Mouse (Mus musculus) limb, embryonic 14.5 days (tissue): ENCODE measurements around the gene Zfp239. TPM values are rescaled to one million over a fixed set of nuclear protein-coding genes. Genes with fewer than 3 reads are reported as not detected.

Experiments used
- ATAC-seq: fragments of 200-750 bp; cut with Nextera tagmentation; 2 replicates; pipeline ENCODE4 v1.8.0; 2017; ENCODE audit warnings: low read depth, moderate number of reproducible peaks, moderate TSS enrichment; ENCODE audit not compliant: low FRiP score
- DNase-seq: peaks from one replicate; pipeline ENCODE4 v3.0.0-alpha.2; 2015; ENCODE audit warnings: low spot score
- H3K27ac ChIP-seq: fragments of 300-500 bp; sonication (generic); replicated peaks from 2 replicates; pipeline ENCODE4 v1.5.1; 2014; ENCODE audit warnings: low read depth, mild to moderate bottlenecking, low read length, moderate library complexity, mixed read lengths
- H3K27me3 ChIP-seq: fragments of 300-500 bp; sonication (generic); 2 replicates; pipeline ENCODE4 v1.6.1; 2014; ENCODE audit warnings: low read length, mixed read lengths; ENCODE audit not compliant: control insufficient read depth, insufficient read depth
- H3K36me3 ChIP-seq: fragments of 300-500 bp; sonication (generic); 2 replicates; pipeline ENCODE4 v1.6.1; 2014; ENCODE audit warnings: mild to moderate bottlenecking, low read length, moderate library complexity, mixed read lengths; ENCODE audit not compliant: control insufficient read depth, insufficient read depth
- H3K4me1 ChIP-seq: fragments of 300-500 bp; sonication (generic); 2 replicates; pipeline ENCODE4 v1.6.1; 2014; ENCODE audit warnings: antibody characterized with exemption, low read length, mixed read lengths; ENCODE audit not compliant: control insufficient read depth, insufficient read depth
- H3K4me2 ChIP-seq: fragments of 300-500 bp; sonication (generic); replicated peaks from 2 replicates; pipeline ENCODE4 v1.6.1; 2014; ENCODE audit warnings: low read depth, mild to moderate bottlenecking, low read length, moderate library complexity; ENCODE audit not compliant: severe bottlenecking
- H3K4me3 ChIP-seq: fragments of 300-500 bp; sonication (generic); replicated peaks from 2 replicates; pipeline ENCODE4 v1.5.1; 2014; ENCODE audit warnings: low read length
- H3K9ac ChIP-seq: fragments of 300-500 bp; sonication (generic); 2 replicates; pipeline ENCODE4 v1.6.1; 2014; ENCODE audit warnings: mild to moderate bottlenecking, low read depth, low read length, moderate library complexity; ENCODE audit not compliant: severe bottlenecking
- H3K9me3 ChIP-seq: fragments of 300-500 bp; sonication (generic); 2 replicates; pipeline ENCODE4 v1.6.1; 2016; ENCODE audit warnings: low read length; ENCODE audit not compliant: control insufficient read depth
- POLR2A ChIP-seq: fragments of 200-500 bp; IDR thresholded peaks from 2 replicates; pipeline ENCODE4 v1.8.0; 2012; ENCODE audit warnings: inconsistent platforms, mild to moderate bottlenecking, moderate library complexity, borderline replicate concordance; ENCODE audit not compliant: insufficient read depth, insufficient read length; ENCODE audit errors: extremely low read depth
- WGBS: fragments of 180-500 bp; shearing (Covaris S2); extraction: QIAGEN DNeasy Blood & Tissue Kit; methylation state at CpG from one replicate; pipeline ENCODE4 v1.1.7; 2014; 5-methylcytosine and 5-hydroxymethylcytosine counted together
- polyA plus RNA-seq, 2 experiments: library from polyadenylated mRNA; depleted of rRNA in 1 of 2; stranded (reverse) in 1 of 2; unstranded in 1 of 2; fragments of >200 nt; fragmentation: Nextera tagmentation in 1 of 2; extraction: Ambion mirVana in 1 of 2; gene quantifications; 2 replicates each; pipeline versions ENCODE4 v1.2.1 to v1.2.3; 2012 to 2014

Gene Zfp239
- 7.4 and 8.6 TPM in 2 replicates for polyA plus RNA-seq (2012; rRNA removed)
- 9.7 and 11.8 TPM in 2 replicates for polyA plus RNA-seq (2014; fragmentation: Nextera tagmentation; extraction: Ambion mirVana)

GRCm38 (mm10) chr6:117861848-117862247, at the start of gene Zfp239:
Gene Zfp239, plus strand, starts transcription at chr6:117862100.
- no peak for TF ChIP-seq POLR2A

GRCm38 (mm10) chr6:117814681-117815080, 47.2 kb upstream of the Zfp239 start:
- no peaks in the 10 kb centered on the region for H3K4me1 ChIP-seq
- H3K27ac ChIP-seq, result no peak overlapping the region
- H3K9me3 ChIP-seq, result no peaks in the 10 kb centered on the region
- H3K4me2 ChIP-seq, result no peak overlapping the region
- no peak for ATAC-seq
- H3K4me3 ChIP-seq, result no peak overlapping the region
- no peak overlapping the region for H3K9ac ChIP-seq
- no peak for TF ChIP-seq POLR2A
- no peaks in the 10 kb centered on the region for H3K27me3 ChIP-seq
- no peaks in the 10 kb centered on the region for H3K36me3 ChIP-seq
- no peak for DNase-seq

More at GRCm38 (mm10) chr6:117861848-117862247, at the start of gene Zfp239:
- no peak for ATAC-seq
- peak within 1 kb of the TSS; percentile 75 for H3K4me2 ChIP-seq
- peak within 1 kb of the TSS; percentile 64 for H3K4me3 ChIP-seq
- no peak for DNase-seq
- peak within 1 kb of the TSS; percentile 67 for H3K9ac ChIP-seq
- H3K9me3 ChIP-seq, result no peaks in the 10 kb centered on the region
- 69% methylated on average over 6 of the region's 6 CpGs for WGBS
- H3K27me3 ChIP-seq, result no peaks in the 10 kb centered on the region
- no peaks in the 10 kb centered on the region for H3K36me3 ChIP-seq
- 0 out of 2 replicates have a peak, but pooled peaks cover 5% of the 10 kb centered on the region for H3K4me1 ChIP-seq
- no peak within 1 kb of the TSS for H3K27ac ChIP-seq

- Histone ChIP-seq H3K4me1 (no peaks in the 10 kb centered on the region), H3K36me3 (no peaks in the 10 kb centered on the region), H3K4me3 (no peak overlapping the region), H3K4me2 (no peak overlapping the region), H3K27ac (no peak overlapping the region), H3K9ac (no peak overlapping the region), H3K27me3 (no peaks in the 10 kb centered on the region), H3K9me3 (no peaks in the 10 kb centered on the region)
- ATAC-seq (no peak), DNase-seq (peak; percentile 11)
- 58% methylated on average over 4 of the region's 5 CpGs for WGBS
- TF ChIP-seq POLR2A, result no peak
These were observed 44.8 kb upstream of the Zfp239 start for GRCm38 (mm10) chr6:117817108-117817541.

GRCm38 (mm10) chr6:117820327-117820726, 41.6 kb upstream of the Zfp239 start:
- ATAC-seq, result no peak
- Histone ChIP-seq H3K4me1 (no peaks in the 10 kb centered on the region), H3K27ac (no peak overlapping the region), H3K36me3 (no peaks in the 10 kb centered on the region), H3K27me3 (no peaks in the 10 kb centered on the region), H3K9ac (no peak overlapping the region), H3K4me3 (no peak overlapping the region), H3K9me3 (no peaks in the 10 kb centered on the region), H3K4me2 (no peak overlapping the region)
- DNase-seq, result no peak
- no peak for TF ChIP-seq POLR2A
- 90% methylated on average over 14 of the region's 14 CpGs for WGBS

GRCm38 (mm10) chr6:117825369-117825768, 36.5 kb upstream of the Zfp239 start:
- H3K9ac ChIP-seq, result no peak overlapping the region; the same call in 1 of the 2 replicates
- peak; percentile 88 for DNase-seq
- no peak overlapping the region for H3K27ac ChIP-seq
- 13% methylated on average over 4 of the region's 4 CpGs for WGBS
- ATAC-seq, result peak; percentile 66
- H3K4me3 ChIP-seq, result no peak overlapping the region
- TF ChIP-seq POLR2A, result no peak
- no peak overlapping the region for H3K4me2 ChIP-seq
- H3K4me1 ChIP-seq, result no peaks in the 10 kb centered on the region
- H3K36me3 ChIP-seq, result no peaks in the 10 kb centered on the region
- no peaks in the 10 kb centered on the region for H3K27me3 ChIP-seq
- H3K9me3 ChIP-seq, result no peaks in the 10 kb centered on the region
